Mouse (Mus musculus): Measurements from ENCODE around the gene Slc22a17.
A peak's percentile ranks its signal among the peaks of the same experiment; 100 is the strongest.

The Slc22a17 gene

DNA sequence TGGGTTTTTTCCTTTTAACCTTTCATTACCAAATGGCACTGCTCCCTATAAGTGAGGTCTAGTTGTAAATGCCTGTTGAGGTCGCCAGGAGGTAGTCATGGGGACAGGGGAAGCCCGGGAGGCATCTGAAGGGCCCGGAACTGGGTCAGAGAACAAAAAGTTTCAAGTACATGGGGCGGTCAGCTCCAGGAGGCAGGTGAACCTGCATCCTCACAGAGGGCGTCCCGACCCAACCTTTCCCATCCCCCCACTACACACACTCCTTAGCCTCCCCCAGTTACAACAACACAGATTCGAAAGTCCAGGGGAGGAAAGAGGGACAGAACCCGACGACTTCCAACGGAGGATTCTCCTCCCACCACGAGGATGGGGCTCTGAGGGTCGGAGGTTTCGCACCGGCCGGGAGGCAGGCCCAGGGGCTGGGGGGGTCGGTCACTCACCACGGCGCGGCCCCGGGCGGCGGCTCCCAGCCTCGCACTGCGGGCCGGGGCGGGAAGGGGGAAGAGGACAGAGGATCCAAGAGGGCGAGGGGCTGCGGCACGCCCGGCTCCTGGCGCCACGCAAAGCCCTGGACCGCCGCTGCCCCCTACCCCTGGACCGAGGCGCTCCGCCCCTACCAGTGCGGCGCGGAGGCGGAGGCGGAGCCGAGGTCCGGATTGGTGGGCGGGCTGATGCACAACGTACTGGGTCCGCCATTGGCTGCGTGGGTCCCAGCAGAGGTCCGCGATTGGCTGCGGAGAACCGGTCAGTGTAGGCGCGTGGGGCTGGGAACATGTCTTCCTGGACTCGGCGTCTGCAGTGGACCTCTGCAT is 49.2 kb downstream of the Slc22a17 start:
- DNase-seq (ENCODE audit: low spot score in 2 of 2), result peak; percentile 92 to 93

DNA sequence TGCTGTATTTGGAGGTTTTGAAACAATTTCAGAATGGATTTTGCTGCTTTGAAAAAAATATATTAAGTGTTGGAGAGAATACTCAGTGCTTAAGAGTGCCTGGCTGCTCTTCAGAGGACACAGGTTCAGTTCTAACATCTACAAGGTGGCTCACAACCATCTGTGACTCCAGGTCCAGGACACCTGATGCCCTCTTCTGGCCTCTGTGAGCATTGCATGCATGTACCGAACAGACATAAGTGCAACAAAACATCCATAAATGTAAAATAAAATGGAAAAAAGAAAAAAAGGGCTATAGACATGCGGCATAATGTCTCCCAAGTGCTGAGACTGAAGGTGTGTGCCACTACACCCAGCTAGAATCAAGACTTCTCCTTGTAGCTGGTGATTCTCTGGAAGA is 52.4 kb downstream of the Slc22a17 start:
- DNase-seq (ENCODE audit: low spot score in 2 of 2), result peak in 1 of 2 experiments; percentile 52

GRCm38 (mm10) chr14:54857891-54858290 is 55.0 kb downstream of the Slc22a17 start:
- no peak for DNase-seq (ENCODE audit: low spot score in 2 of 2)

DNA sequence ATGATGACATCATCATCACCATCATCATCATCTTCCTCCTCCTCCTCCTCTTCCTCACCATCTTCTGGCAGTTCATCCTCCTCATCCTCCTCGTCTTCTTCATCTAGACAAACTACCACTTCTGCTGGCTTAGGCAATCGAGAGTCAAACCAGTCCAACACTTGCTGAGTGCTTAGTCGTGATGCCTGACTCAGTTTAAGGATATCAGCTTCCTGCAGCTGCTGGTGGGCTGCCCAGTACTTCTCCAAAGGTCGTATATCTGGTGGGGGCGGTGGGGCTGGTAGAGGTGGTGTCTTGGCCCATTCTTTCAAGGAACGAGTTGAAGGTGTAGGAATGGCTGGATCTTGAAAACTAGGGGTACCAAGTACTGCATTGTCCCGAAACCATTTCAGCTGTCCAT is 56.2 kb downstream of the Slc22a17 start:
- DNase-seq (ENCODE audit: low spot score in 2 of 2), result no peak
